Mouse (Mus musculus) cerebellum, adult 2 months (tissue): ENCODE measurements around the gene Rab24. TPM values are rescaled to one million over a fixed set of nuclear protein-coding genes. Genes with fewer than 3 reads are reported as not detected.
A peak's percentile ranks its signal among the peaks of the same experiment; 100 is the strongest.

Source experiments
- DNase-seq, 2 experiments: peaks; one replicate each; pipeline ENCODE4 v3.0.0; 2021
- H3K27ac ChIP-seq: fragments of 200-500 bp; 2 replicates; pipeline ENCODE4 v1.5.1; 2012; ENCODE audit warnings: low read length, control low read depth, inconsistent platforms; ENCODE audit not compliant: insufficient read depth
- H3K27me3 ChIP-seq: fragments of 200-500 bp; 2 replicates; pipeline ENCODE4 v1.6.1; 2012; ENCODE audit warnings: inconsistent platforms, mild to moderate bottlenecking, low read length, moderate library complexity; ENCODE audit not compliant: control insufficient read depth, insufficient read depth
- H3K4me1 ChIP-seq: fragments of 200-500 bp; 2 replicates; pipeline ENCODE4 v1.6.1; 2011; ENCODE audit warnings: low read length; ENCODE audit not compliant: control insufficient read depth, insufficient read depth
- H3K4me3 ChIP-seq: fragments of 200-500 bp; replicated peaks from 2 replicates; pipeline ENCODE3; 2011; ENCODE audit warnings: mild to moderate bottlenecking, low read depth, low read length, control low read depth; ENCODE audit not compliant: insufficient read depth
- CTCF ChIP-seq: fragments of 200-500 bp; IDR thresholded peaks from 2 replicates; pipeline ENCODE4 v1.5.1; 2011; ENCODE audit warnings: low read depth, mild to moderate bottlenecking, control low read depth, low read length, moderate library complexity, borderline replicate concordance; ENCODE audit not compliant: insufficient read depth
- POLR2A ChIP-seq: fragments of 200-500 bp; IDR thresholded peaks from 2 replicates; pipeline ENCODE4 v1.6.1; 2011; ENCODE audit warnings: low read length, control low read depth, borderline replicate concordance; ENCODE audit not compliant: insufficient read depth
- WGBS: fragments of 180-500 bp; shearing (Covaris S2); methylation state at CpG from one replicate; pipeline ENCODE4 v1.1.7; 2018; 5-methylcytosine and 5-hydroxymethylcytosine counted together
- polyA plus RNA-seq: library from polyadenylated mRNA; depleted of rRNA; stranded (reverse); fragments of >200 nt; gene quantifications from 2 replicates; pipeline ENCODE4 v1.2.3, GENCODE M21; 2012; rRNA removed

The Rab24 gene
- polyA plus RNA-seq = 146 and 148 TPM in 2 replicates

GRCm38 (mm10) chr13:55321434-55322129, at the start of gene Rab24:
Rab24 (minus strand) TSS chr13:55321946.
- TF ChIP-seq POLR2A = peak; percentile 83
- TF ChIP-seq CTCF = no peak
- no peaks in the 10 kb centered on the region for H3K27me3 ChIP-seq
- DNase-seq = peak; percentile 88 to 90
- peak within 1 kb of the TSS; percentile 68 for H3K4me3 ChIP-seq
- peaks cover 12% of the 10 kb centered on the region; the same call in 1 of the 2 replicates for H3K4me1 ChIP-seq
- under 1% methylated on average over 73 of the region's 73 CpGs for WGBS
- peak within 1 kb of the TSS; percentile 70 for H3K27ac ChIP-seq

- DNase-seq = peak in 1 of 2 experiments; percentile 48
- H3K27ac ChIP-seq = 0 out of 2 replicates have a peak overlapping the region, but pooled peaks have one; percentile 20
Observed at GRCm38 (mm10) chr13:55371007-55371681, 49.4 kb upstream of the Rab24 start.

GRCm38 (mm10) chr13:55370234-55370633, 48.5 kb upstream of the Rab24 start:
- no peak overlapping the region for H3K27ac ChIP-seq
- H3K27me3 ChIP-seq = no peaks in the 10 kb centered on the region
- no peak overlapping the region for H3K4me3 ChIP-seq
- no peak for DNase-seq
- H3K4me1 ChIP-seq = no peaks in the 10 kb centered on the region
- WGBS = 60% methylated on average over 3 of the region's 3 CpGs
- TF ChIP-seq CTCF = no peak
- no peak for TF ChIP-seq POLR2A

More at GRCm38 (mm10) chr13:55371007-55371681, 49.4 kb upstream of the Rab24 start:
- WGBS = 16% methylated on average over 8 of the region's 8 CpGs
- TF ChIP-seq POLR2A = no peak
- no peak for TF ChIP-seq CTCF
- Histone ChIP-seq H3K4me1 (no peaks in the 10 kb centered on the region), H3K4me3 (no peak overlapping the region), H3K27me3 (no peaks in the 10 kb centered on the region)

- 43% methylated on average over 13 of the region's 13 CpGs for WGBS
- no peak for DNase-seq
- TF ChIP-seq CTCF (no peak), POLR2A (no peak)
- Histone ChIP-seq H3K27me3 (no peaks in the 10 kb centered on the region), H3K4me1 (no peaks in the 10 kb centered on the region), H3K4me3 (no peak within 1 kb of the TSS), H3K27ac (no peak within 1 kb of the TSS)
Observed at GRCm38 (mm10) chr13:55369531-55370114, 47.9 kb upstream of the Rab24 start, which contains the start of gene Rgs14. Rgs14 (plus strand) TSS chr13:55369732.

- no peaks in the 10 kb centered on the region for H3K4me1 ChIP-seq
- 78% methylated on average over 7 of the region's 7 CpGs for WGBS
- H3K4me3 ChIP-seq = no peak overlapping the region
- H3K27ac ChIP-seq = no peak overlapping the region
- TF ChIP-seq POLR2A (no peak), CTCF (no peak)
- DNase-seq = no peak
- no peaks in the 10 kb centered on the region for H3K27me3 ChIP-seq
Observed at GRCm38 (mm10) chr13:55368401-55368800, 46.7 kb upstream of the Rab24 start.

- WGBS = under 1% methylated on average over 35 of the region's 35 CpGs
- Histone ChIP-seq H3K27ac (peak within 1 kb of the TSS; percentile 60), H3K27me3 (no peaks in the 10 kb centered on the region), H3K4me3 (peak within 1 kb of the TSS; percentile 91), H3K4me1 (peaks cover 5% of the 10 kb centered on the region)
- peak; percentile 96 to 98 for DNase-seq
- TF ChIP-seq POLR2A (peak; percentile 41; the same call in 1 of the 2 replicates), CTCF (no peak)
Observed at GRCm38 (mm10) chr13:55362453-55363060, 40.8 kb upstream of the Rab24 start, which contains the start of gene Lman2. Lman2 (minus strand) TSS chr13:55362783.

- 1% methylated on average over 32 of the region's 32 CpGs for WGBS
- peaks cover 5% of the 10 kb centered on the region for H3K4me1 ChIP-seq
- no peak for TF ChIP-seq CTCF
- TF ChIP-seq POLR2A = no peak
- peak overlapping the region; percentile 60 for H3K27ac ChIP-seq
- no peaks in the 10 kb centered on the region for H3K27me3 ChIP-seq
- DNase-seq = no peak
- peak overlapping the region; percentile 91 for H3K4me3 ChIP-seq
Observed at GRCm38 (mm10) chr13:55361974-55362452, 40.3 kb upstream of the Rab24 start.
